ENCODE assay signal across 14 mouse cellular contexts in genomic region chr17:63970239-63970638, GRCm38 (mm10).
A peak's percentile ranks its signal among the peaks of the same experiment; 100 is the strongest.
DNase-seq lines count a peak whose midpoint lies in the region; ATAC-seq and TF ChIP-seq lines count a peak whose summit lies in the region.
"Had no signal": no experiment of that assay in that cellular context is flagged by ENCODE, and none has a peak within 500 bp of the region (broad histone marks: within the 10 kb centered on the region; RNA-seq: fewer than 3 reads in every experiment).

No protein-coding gene starts in this region.

- TF ChIP-seq CTCF in heart, postnatal 0 days (IDR thresholded peaks at IDR 0.05; ENCODE audit: low read depth): no peak
- no peak for TF ChIP-seq CTCF in heart, adult 2 months (IDR thresholded peaks at IDR 0.05)
- TF ChIP-seq CTCF in G1E (IDR thresholded peaks at IDR 0.05; ENCODE audit: low read depth, low read length): no peak
- no peak for TF ChIP-seq CTCF in liver, postnatal 0 days (IDR thresholded peaks at IDR 0.05; ENCODE audit: low read depth)

- H3K4me2 ChIP-seq in heart, postnatal 0 days (ENCODE audit: low read depth, low read length): no peak overlapping the region
- H3K4me2 ChIP-seq in liver, postnatal 0 days (ENCODE audit: low read depth, low read length): no peak overlapping the region
- H3K4me2 ChIP-seq: embryonic facial prominence, embryonic 15.5 days had no signal

- peak; percentile 31 for DNase-seq in heart, postnatal 0 days (ENCODE audit: low spot score)
- no peak for DNase-seq in heart, adult 2 months
- DNase-seq in G1E (ENCODE audit: low spot score): no peak
- DNase-seq in NIH3T3 (ENCODE audit: low read depth): peak; percentile 22
- no peak for DNase-seq in liver, postnatal 0 days
- DNase-seq in B cell, adult 2 months: no peak
- DNase-seq: adrenal gland, postnatal 10 days; cerebellum, adult 11-12 months; left cerebral cortex, postnatal 4 days; thymus, postnatal 14 days had no signal

- no peak for TF ChIP-seq EP300 in heart, postnatal 0 days (IDR thresholded peaks at IDR 0.05; ENCODE audit: low read depth)
- no peak for TF ChIP-seq EP300 in heart, adult 2 months (IDR thresholded peaks at IDR 0.05; ENCODE audit: insufficient read depth, low read depth, low read length)
- TF ChIP-seq EP300 in liver, postnatal 0 days (IDR thresholded peaks at IDR 0.05; ENCODE audit: low read depth): peak; percentile 33

- no peaks in the 10 kb centered on the region for H3K27me3 ChIP-seq in heart, postnatal 0 days (ENCODE audit: control insufficient read depth, insufficient read depth, low read length)
- no peaks in the 10 kb centered on the region for H3K27me3 ChIP-seq in heart, adult 2 months (ENCODE audit: control insufficient read depth, insufficient read depth, low read length)
- no peaks in the 10 kb centered on the region for H3K27me3 ChIP-seq in G1E (ENCODE audit: insufficient read depth, low read length)
- H3K27me3 ChIP-seq in liver, postnatal 0 days (ENCODE audit: insufficient read depth, low read length): no peaks in the 10 kb centered on the region
- H3K27me3 ChIP-seq: embryonic facial prominence, embryonic 15.5 days; megakaryocyte, embryonic 14.5 days had no signal

- no peaks in the 10 kb centered on the region for H3K79me2 ChIP-seq in heart, adult 2 months (replicated peaks; ENCODE audit: control insufficient read depth, insufficient read depth, low read length)

- no peak for TF ChIP-seq POLR2A in heart, adult 2 months (IDR thresholded peaks at IDR 0.05; ENCODE audit: insufficient read depth, low read depth, low read length)

- WGBS in heart, postnatal 0 days: 21% methylated on average over 5 of the region's 5 CpGs
- WGBS in heart, adult 2 months: 26% methylated on average over 5 of the region's 5 CpGs
- WGBS in liver, postnatal 0 days (ENCODE audit: insufficient replicate concordance): 30% methylated on average over 5 of the region's 5 CpGs

- H3K9me3 ChIP-seq in heart, postnatal 0 days (replicated peaks; ENCODE audit: control insufficient read depth, low read length): no peaks in the 10 kb centered on the region
- no peaks in the 10 kb centered on the region for H3K9me3 ChIP-seq in G1E (replicated peaks)
- no peaks in the 10 kb centered on the region for H3K9me3 ChIP-seq in liver, postnatal 0 days (ENCODE audit: low read length)
- H3K9me3 ChIP-seq: embryonic facial prominence, embryonic 15.5 days; megakaryocyte, embryonic 14.5 days had no signal

- H3K4me3 ChIP-seq in heart, postnatal 0 days (ENCODE audit: low read depth, low read length): no peak overlapping the region
- no peak overlapping the region for H3K4me3 ChIP-seq in heart, adult 2 months
- no peak overlapping the region for H3K4me3 ChIP-seq in G1E (ENCODE audit: low read depth, low read length)
- no peak overlapping the region for H3K4me3 ChIP-seq in liver, postnatal 0 days (ENCODE audit: low read depth, low read length)
- H3K4me3 ChIP-seq: embryonic facial prominence, embryonic 15.5 days; megakaryocyte, embryonic 14.5 days had no signal

- intact Hi-C loops in heart, adult 2 months (cut with DNase I): no loop called here

- ATAC-seq in heart, postnatal 0 days (ENCODE audit: insufficient read depth, low read depth): peak; percentile 47; the same call in 1 of the 2 replicates
- ATAC-seq in G1E (ENCODE audit: extremely low read depth, insufficient number of reproducible peaks, low FRiP score, poor library complexity, severe bottlenecking): peak; percentile 83
- peak; percentile 41; the same call in 1 of the 2 replicates for ATAC-seq in liver, postnatal 0 days
- no peak for ATAC-seq in inflammation-experienced regulatory T-cells, adult 6 months
- ATAC-seq: intestine, embryonic 16.5 days had no signal

- peak overlapping the region; percentile 23; the same call in 1 of the 2 replicates for H3K27ac ChIP-seq in heart, postnatal 0 days (ENCODE audit: low read depth)
- no peak overlapping the region for H3K27ac ChIP-seq in heart, adult 2 months
- 0 out of 2 replicates have a peak overlapping the region, but pooled peaks have one; percentile 8 for H3K27ac ChIP-seq in liver, postnatal 0 days (ENCODE audit: low read depth)
- H3K27ac ChIP-seq: embryonic facial prominence, embryonic 15.5 days had no signal

- peaks cover 21% of the 10 kb centered on the region for H3K4me1 ChIP-seq in heart, postnatal 0 days (ENCODE audit: control insufficient read depth, insufficient read depth)
- H3K4me1 ChIP-seq in heart, adult 2 months (ENCODE audit: control insufficient read depth, insufficient read depth, low read length): peaks cover 4% of the 10 kb centered on the region; the same call in 1 of the 2 replicates
- peaks cover 47% of the 10 kb centered on the region for H3K4me1 ChIP-seq in G1E (ENCODE audit: insufficient read depth, low read depth, low read length)
- H3K4me1 ChIP-seq in liver, postnatal 0 days (ENCODE audit: insufficient read depth): peaks cover 12% of the 10 kb centered on the region; the same call in 1 of the 2 replicates
- H3K4me1 ChIP-seq: embryonic facial prominence, embryonic 15.5 days had no signal

- no peaks in the 10 kb centered on the region for H3K36me3 ChIP-seq in heart, postnatal 0 days (replicated peaks; ENCODE audit: control insufficient read depth, insufficient read depth, low read length)
- no peaks in the 10 kb centered on the region; the same call in 1 of the 2 replicates for H3K36me3 ChIP-seq in heart, adult 2 months (ENCODE audit: control insufficient read depth, insufficient read depth, low read length)
- H3K36me3 ChIP-seq in G1E (replicated peaks): peaks cover 11% of the 10 kb centered on the region
- H3K36me3 ChIP-seq in liver, postnatal 0 days (replicated peaks; ENCODE audit: insufficient read depth, low read length): no peaks in the 10 kb centered on the region

- H3K9ac ChIP-seq in heart, postnatal 0 days (replicated peaks; ENCODE audit: low read depth, low read length): no peak overlapping the region
- no peak overlapping the region for H3K9ac ChIP-seq in heart, adult 2 months (ENCODE audit: low read depth, low read length)
- H3K9ac ChIP-seq in liver, postnatal 0 days (replicated peaks): no peak overlapping the region
- H3K9ac ChIP-seq: embryonic facial prominence, embryonic 15.5 days had no signal

Comparison
In these comparisons a context has a peak if more than half of its experiments do, and no peak if none do; other contexts are left out.
1. DNase-seq: peak in heart, postnatal 0 days (single experiment) and NIH3T3 (single experiment); none in heart, adult 2 months (0 of 2), G1E (single experiment), liver, postnatal 0 days (single experiment) and B cell, adult 2 months (0 of 2).